Mouse (Mus musculus): ENCODE measurements at regions not wholly inside any gene's neighbourhood (a gene's known extent, or its start where the extent isn't known, plus 50 kb on each side); places are given as distances from the start of the nearest gene placed in this dataset.

- H3K9ac ChIP-seq (replicated peaks) = no peak overlapping the region
- H3K36me3 ChIP-seq = no peaks in the 10 kb centered on the region
- WGBS = 96% methylated on average over 1 of the region's 1 CpGs
- no peak overlapping the region for H3K4me2 ChIP-seq
- peaks cover 38% of the 10 kb centered on the region for H3K4me1 ChIP-seq (replicated peaks)
- no peak for ATAC-seq (ENCODE audit: insufficient number of reproducible peaks, insufficient read depth, low FRiP score, low TSS enrichment, low read depth)
- no peaks in the 10 kb centered on the region for H3K27me3 ChIP-seq
- no peak overlapping the region for H3K4me3 ChIP-seq (replicated peaks)
- H3K9me3 ChIP-seq = 0 out of 2 replicates have a peak, but pooled peaks cover 3% of the 10 kb centered on the region
- H3K27ac ChIP-seq = no peak overlapping the region
Observed at GRCm38 (mm10) chr9:30519231-30519630, 92.3 kb downstream of the Snx19 start.
